Mouse (Mus musculus): ENCODE measurements at regions not wholly inside any gene's neighbourhood (a gene's known extent, or its start where the extent isn't known, plus 50 kb on each side); places are given as distances from the start of the nearest gene placed in this dataset.

GRCm38 (mm10) chr17:44422865-44423264 is 234.5 kb downstream of the Clic5 start:
- no peak overlapping the region for H3K4me3 ChIP-seq (replicated peaks)
- WGBS = 79% methylated on average over 5 of the region's 5 CpGs
- H3K9me3 ChIP-seq = no peaks in the 10 kb centered on the region
- H3K9ac ChIP-seq = no peak overlapping the region
- ATAC-seq (ENCODE audit: low FRiP score) = no peak
- no peak overlapping the region for H3K4me2 ChIP-seq
- no peaks in the 10 kb centered on the region for H3K36me3 ChIP-seq (replicated peaks)
- no peak overlapping the region for H3K27ac ChIP-seq
- H3K27me3 ChIP-seq = no peaks in the 10 kb centered on the region
- no peaks in the 10 kb centered on the region for H3K4me1 ChIP-seq

DNA sequence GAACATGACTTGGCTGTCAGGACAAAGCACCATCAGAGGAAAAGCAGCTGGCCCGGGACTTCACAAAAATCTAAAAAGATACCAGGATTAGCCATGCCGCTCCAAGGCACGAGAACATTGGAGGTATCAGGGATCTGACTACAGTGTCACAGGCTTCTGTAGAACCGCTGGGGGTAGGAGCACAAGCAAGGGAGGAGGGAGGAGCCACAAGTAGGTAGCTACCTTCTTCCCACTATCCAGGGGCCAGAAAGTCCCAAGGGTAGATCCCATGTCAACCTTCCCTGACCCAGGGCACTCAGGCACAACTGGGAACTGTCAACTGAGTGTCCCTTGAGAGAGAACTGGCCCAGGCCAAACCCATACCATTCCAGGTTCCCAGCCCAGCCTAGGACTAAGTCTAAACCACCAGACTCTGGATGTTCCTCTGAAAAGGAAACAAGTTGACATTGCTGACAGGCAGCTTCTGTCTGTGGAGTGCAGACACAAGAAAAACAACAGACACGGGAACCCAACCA is 235.1 kb downstream of the Clic5 start:
- Histone ChIP-seq H3K4me1 (no peaks in the 10 kb centered on the region), H3K4me3 (replicated peaks) (no peak overlapping the region), H3K27ac (no peak overlapping the region), H3K9ac (no peak overlapping the region), H3K27me3 (no peaks in the 10 kb centered on the region), H3K9me3 (no peaks in the 10 kb centered on the region), H3K4me2 (no peak overlapping the region), H3K36me3 (replicated peaks) (no peaks in the 10 kb centered on the region)
- no peak for ATAC-seq (ENCODE audit: low FRiP score)
- 94% methylated on average over 5 of the region's 5 CpGs for WGBS

DNA sequence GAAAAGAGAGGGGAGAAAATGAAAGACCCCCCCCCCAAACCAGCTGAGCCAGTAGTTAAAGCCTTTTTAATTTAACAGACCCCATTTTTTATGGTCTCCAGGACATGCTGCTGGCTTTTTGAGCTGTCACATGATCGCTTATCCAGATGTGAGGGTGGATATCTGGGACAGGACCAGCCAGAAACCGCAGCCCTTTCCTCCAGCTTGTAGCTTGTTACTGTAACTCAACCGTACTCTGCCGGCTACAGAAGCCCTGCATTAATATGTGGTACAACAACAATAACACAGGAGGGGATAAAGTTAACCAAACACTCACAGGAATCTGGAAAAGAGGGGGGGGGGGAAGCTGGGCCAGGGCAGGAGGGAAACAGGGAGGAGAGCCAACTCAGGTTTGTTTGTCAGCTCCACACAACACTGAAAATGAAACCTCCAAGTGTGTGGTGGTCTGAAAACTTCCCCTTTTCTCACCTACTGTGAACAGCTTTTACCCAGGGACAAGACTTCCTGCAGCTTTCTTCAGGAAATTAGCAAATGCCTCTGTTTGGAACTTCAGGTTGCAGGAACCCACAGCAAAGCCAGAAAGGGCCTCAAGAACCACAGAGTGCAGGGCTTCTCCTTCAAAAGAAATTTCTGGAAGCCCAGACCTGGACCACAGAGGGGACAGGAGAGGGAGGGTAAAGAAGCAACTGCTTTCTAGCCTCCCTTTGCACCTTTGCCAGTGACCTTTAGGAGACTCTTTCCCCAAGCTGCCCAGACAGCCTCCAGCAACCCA is 244.3 kb downstream of the Clic5 start:
- 63% methylated on average over 4 of the region's 4 CpGs for WGBS
- H3K27ac ChIP-seq = no peak overlapping the region
- H3K9me3 ChIP-seq = no peaks in the 10 kb centered on the region
- no peak overlapping the region for H3K4me2 ChIP-seq
- no peaks in the 10 kb centered on the region for H3K4me1 ChIP-seq
- no peaks in the 10 kb centered on the region for H3K36me3 ChIP-seq (replicated peaks)
- no peak overlapping the region for H3K9ac ChIP-seq
- ATAC-seq (ENCODE audit: low FRiP score) = no peak
- no peak overlapping the region for H3K4me3 ChIP-seq (replicated peaks)
- no peaks in the 10 kb centered on the region for H3K27me3 ChIP-seq

- no peak overlapping the region for H3K4me2 ChIP-seq
- no peak overlapping the region for H3K4me3 ChIP-seq (replicated peaks)
- ATAC-seq (ENCODE audit: low FRiP score) = no peak
- no peaks in the 10 kb centered on the region for H3K9me3 ChIP-seq
- no peak overlapping the region for H3K9ac ChIP-seq
- H3K4me1 ChIP-seq = no peaks in the 10 kb centered on the region
- H3K27ac ChIP-seq = no peak overlapping the region
- H3K27me3 ChIP-seq = no peaks in the 10 kb centered on the region
- no peaks in the 10 kb centered on the region for H3K36me3 ChIP-seq (replicated peaks)
Observed at GRCm38 (mm10) chr17:44433296-44433653, 244.9 kb downstream of the Clic5 start.

GRCm38 (mm10) chr17:44436536-44437043 is 248.2 kb downstream of the Clic5 start:
- Histone ChIP-seq H3K9me3 (no peaks in the 10 kb centered on the region), H3K4me1 (no peaks in the 10 kb centered on the region), H3K36me3 (replicated peaks) (no peaks in the 10 kb centered on the region), H3K27ac (no peak overlapping the region), H3K4me2 (no peak overlapping the region), H3K4me3 (replicated peaks) (no peak overlapping the region), H3K27me3 (no peaks in the 10 kb centered on the region), H3K9ac (no peak overlapping the region)
- WGBS = 86% methylated on average over 9 of the region's 9 CpGs
- ATAC-seq (ENCODE audit: low FRiP score) = no peak

GRCm38 (mm10) chr17:44438526-44438925 is 250.1 kb downstream of the Clic5 start:
- Histone ChIP-seq H3K4me2 (no peak overlapping the region), H3K9me3 (no peaks in the 10 kb centered on the region), H3K27me3 (no peaks in the 10 kb centered on the region), H3K36me3 (replicated peaks) (no peaks in the 10 kb centered on the region), H3K27ac (no peak overlapping the region), H3K4me1 (no peaks in the 10 kb centered on the region), H3K4me3 (replicated peaks) (no peak overlapping the region), H3K9ac (no peak overlapping the region)
- ATAC-seq (ENCODE audit: low FRiP score) = no peak

DNA sequence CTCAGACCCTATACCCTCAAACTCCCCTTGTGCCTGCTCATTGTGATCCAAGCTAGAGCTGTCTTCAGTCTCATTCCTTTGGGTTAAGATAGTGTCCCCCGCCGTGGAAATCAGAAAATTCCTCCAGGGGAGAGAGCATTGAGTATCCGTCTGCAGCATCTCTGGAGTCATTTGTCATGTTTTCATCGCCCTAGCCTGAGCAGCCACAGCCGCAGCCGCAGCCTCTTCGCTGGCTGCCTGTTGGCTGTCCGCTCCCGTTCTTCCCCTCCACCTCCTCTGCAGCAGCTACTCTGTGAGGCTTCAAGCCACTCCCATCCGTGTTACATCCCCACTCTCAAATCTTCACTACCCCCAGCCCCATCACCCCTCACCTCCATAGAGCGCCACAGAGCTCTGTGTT is 255.1 kb downstream of the Clic5 start:
- Histone ChIP-seq H3K4me2 (no peak overlapping the region), H3K9me3 (no peaks in the 10 kb centered on the region), H3K9ac (no peak overlapping the region), H3K36me3 (replicated peaks) (no peaks in the 10 kb centered on the region), H3K4me1 (no peaks in the 10 kb centered on the region), H3K4me3 (replicated peaks) (no peak overlapping the region), H3K27me3 (no peaks in the 10 kb centered on the region), H3K27ac (no peak overlapping the region)
- ATAC-seq (ENCODE audit: low FRiP score) = no peak
- 81% methylated on average over 11 of the region's 11 CpGs for WGBS

DNA sequence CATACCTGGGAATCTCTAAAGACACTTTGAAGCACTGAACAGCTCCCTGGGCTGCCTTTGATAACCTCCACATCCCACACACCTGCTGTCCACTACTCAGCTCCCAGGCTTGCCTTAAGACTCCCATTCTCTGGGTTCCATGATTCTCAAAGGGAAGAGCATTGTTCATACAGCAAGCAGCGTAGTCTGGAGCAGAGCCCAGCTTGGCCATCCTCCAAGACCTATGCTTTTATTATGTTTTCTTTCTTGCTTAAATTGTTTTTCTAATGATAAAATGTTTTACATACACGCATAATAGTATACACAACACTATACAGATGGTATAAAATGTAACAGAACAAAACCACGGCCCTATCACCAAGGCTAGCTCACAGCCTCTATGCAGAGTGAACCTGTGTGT is 257.0 kb downstream of the Clic5 start:
- 85% methylated on average over 3 of the region's 3 CpGs for whole genome bisulfite sequencing
- ATAC-seq (ENCODE audit: low FRiP score) = no peak
- H3K9me3 ChIP-seq = no peaks in the 10 kb centered on the region

More for the DNA sequence above, 257.0 kb downstream of the Clic5 start:
- H3K9ac ChIP-seq = no peak overlapping the region
- no peaks in the 10 kb centered on the region for H3K4me1 ChIP-seq
- H3K36me3 ChIP-seq (replicated peaks) = no peaks in the 10 kb centered on the region
- H3K4me2 ChIP-seq = no peak overlapping the region
- H3K27me3 ChIP-seq = no peaks in the 10 kb centered on the region
- no peak overlapping the region for H3K4me3 ChIP-seq (replicated peaks)
- H3K27ac ChIP-seq = no peak overlapping the region
